Mouse (Mus musculus) brain, embryonic 14.5 days (tissue): ENCODE measurements at regions not wholly inside any gene's neighbourhood (a gene's known extent, or its start where the extent isn't known, plus 50 kb on each side); places are given as distances from the start of the nearest gene placed in this dataset.

Experiments used
- CTCF ChIP-seq: fragments of 200-500 bp; IDR thresholded peaks from 2 replicates; pipeline ENCODE4 v1.5.1; 2012; ENCODE audit warnings: inconsistent platforms, mild to moderate bottlenecking, moderate library complexity, borderline replicate concordance; ENCODE audit not compliant: insufficient read depth, insufficient read length; ENCODE audit errors: extremely low read depth
- POLR2A ChIP-seq: fragments of 200-500 bp; IDR thresholded peaks from 2 replicates; pipeline ENCODE4 v1.6.1; 2012; ENCODE audit warnings: mild to moderate bottlenecking, inconsistent platforms, borderline replicate concordance; ENCODE audit not compliant: poor library complexity, insufficient read depth, insufficient read length, severe bottlenecking; ENCODE audit errors: extremely low read depth

GRCm38 (mm10) chr4:54391536-54392208 is 553.2 kb upstream of the Zfp462 start:
- no peak for TF ChIP-seq POLR2A
- no peak for TF ChIP-seq CTCF
